Mouse (Mus musculus) ES-CJ7 (cell line): ENCODE results near the gene Lcp1.

Experiments used
- DNase-seq: peaks from one replicate; pipeline ENCODE4 v3.0.0; 2011; ENCODE audit warnings: low read depth, low spot score

Gene Lcp1

GRCm38 (mm10) chr14:75205363-75206051 lies 74.6 kb downstream of the Lcp1 start:
- no peak for DNase-seq

GRCm38 (mm10) chr14:75206307-75206706 lies 75.4 kb downstream of the Lcp1 start:
- DNase-seq, result no peak

GRCm38 (mm10) chr14:75208572-75209151 lies 77.8 kb downstream of the Lcp1 start:
- DNase-seq, result no peak

GRCm38 (mm10) chr14:75213752-75214151 lies 82.9 kb downstream of the Lcp1 start:
- no peak for DNase-seq

- DNase-seq, result no peak
Observed at GRCm38 (mm10) chr14:75218843-75219242, 87.9 kb downstream of the Lcp1 start.

- no peak for DNase-seq
Observed at GRCm38 (mm10) chr14:75219250-75219913, 88.5 kb downstream of the Lcp1 start.

GRCm38 (mm10) chr14:75222386-75222785 lies 91.5 kb downstream of the Lcp1 start:
- no peak for DNase-seq

- DNase-seq, result no peak
Observed at GRCm38 (mm10) chr14:75227453-75228084, 96.7 kb downstream of the Lcp1 start.

- DNase-seq, result peak; percentile 68
Observed at GRCm38 (mm10) chr14:75229834-75230233, 98.9 kb downstream of the Lcp1 start.

- no peak for DNase-seq
Observed at GRCm38 (mm10) chr14:75233070-75233469, 102.2 kb downstream of the Lcp1 start.

- DNase-seq, result no peak
Observed at GRCm38 (mm10) chr14:75235552-75235951, 104.7 kb downstream of the Lcp1 start.

GRCm38 (mm10) chr14:75235955-75236635 lies 105.2 kb downstream of the Lcp1 start:
- no peak for DNase-seq

GRCm38 (mm10) chr14:75236636-75237003 lies 105.7 kb downstream of the Lcp1 start:
- no peak for DNase-seq

GRCm38 (mm10) chr14:75237096-75237495 lies 106.2 kb downstream of the Lcp1 start:
- no peak for DNase-seq

GRCm38 (mm10) chr14:75238054-75238692 lies 107.3 kb downstream of the Lcp1 start:
- no peak for DNase-seq

GRCm38 (mm10) chr14:75242087-75242486 lies 111.2 kb downstream of the Lcp1 start, which contains the start of gene Cpb2:
Cpb2 (plus strand) TSS chr14:75242287.
- no peak for DNase-seq

GRCm38 (mm10) chr14:75246024-75247000 lies 115.4 kb downstream of the Lcp1 start:
- no peak for DNase-seq

GRCm38 (mm10) chr14:75250432-75250831 lies 119.5 kb downstream of the Lcp1 start:
- no peak for DNase-seq

- DNase-seq, result peak; percentile 14
Observed at GRCm38 (mm10) chr14:75256521-75256920, 125.6 kb downstream of the Lcp1 start.

GRCm38 (mm10) chr14:75269531-75269930 lies 138.6 kb downstream of the Lcp1 start:
- DNase-seq, result no peak
